Mouse (Mus musculus): ENCODE results near the gene Itgav.

- TF ChIP-seq JUND (IDR thresholded peaks at IDR 0.05; ENCODE audit: low read depth, low read length) = no peak
- TF ChIP-seq RCOR1 (IDR thresholded peaks at IDR 0.05; ENCODE audit: low read depth, low read length) = no peak
- TF ChIP-seq MEF2A (IDR thresholded peaks at IDR 0.05; ENCODE audit: extremely low read depth, insufficient replicate concordance, low read depth, low read length, poor library complexity, severe bottlenecking) = no peak
- TF ChIP-seq CTCF (IDR thresholded peaks at IDR 0.05 in 2 of 3, conservative IDR thresholded peaks at IDR 0.05 in 1 of 3; ENCODE audit: control insufficient read depth in 1 of 3, insufficient read depth in 1 of 3, low read depth in 2 of 3, low read length in 3 of 3, poor library complexity in 1 of 3, severe bottlenecking in 1 of 3) = peak in 1 of 3 experiments; percentile 55; a peak in 3 of 6 replicates
- TF ChIP-seq ZC3H11A (IDR thresholded peaks at IDR 0.05; ENCODE audit: low read depth, low read length) = peak; percentile 59
- peak; percentile 64 for TF ChIP-seq RAD21 (IDR thresholded peaks at IDR 0.05; ENCODE audit: low read depth, low read length)
- no peak for TF ChIP-seq ZNF384 (IDR thresholded peaks at IDR 0.05; ENCODE audit: low read depth, low read length)
Measured at GRCm38 (mm10) chr2:83698484-83698883, 25.7 kb upstream of the Itgav start.
